Mouse (Mus musculus) hindbrain, embryonic 11.5 days (tissue): ENCODE measurements around the gene Fxyd6. TPM values are rescaled to one million over a fixed set of nuclear protein-coding genes. Genes with fewer than 3 reads are reported as not detected.

Experiments used
- ATAC-seq: fragments of 200-750 bp; cut with Nextera tagmentation; 2 replicates; pipeline ENCODE4 v1.8.0; 2017; ENCODE audit warnings: mild to moderate bottlenecking, moderate TSS enrichment, moderate library complexity; ENCODE audit not compliant: low FRiP score
- DNase-seq: peaks from one replicate; pipeline ENCODE4 v3.0.0-alpha.2; 2015; ENCODE audit warnings: low spot score
- H3K27ac ChIP-seq: fragments of 300-500 bp; sonication (generic); 2 replicates; pipeline ENCODE4 v1.5.1; 2014; ENCODE audit warnings: mild to moderate bottlenecking, low read depth, low read length
- H3K27me3 ChIP-seq: fragments of 300-500 bp; sonication (generic); 2 replicates; pipeline ENCODE4 v1.6.1; 2014; ENCODE audit warnings: mild to moderate bottlenecking, low read length, moderate library complexity, mixed read lengths; ENCODE audit not compliant: control insufficient read depth, insufficient read depth
- H3K36me3 ChIP-seq: fragments of 300-500 bp; sonication (generic); 2 replicates; pipeline ENCODE4 v1.6.1; 2014; ENCODE audit warnings: mild to moderate bottlenecking, low read length, moderate library complexity, mixed read lengths; ENCODE audit not compliant: control insufficient read depth, insufficient read depth
- H3K4me1 ChIP-seq: fragments of 300-500 bp; sonication (generic); replicated peaks from 2 replicates; pipeline ENCODE4 v1.6.1; 2014; ENCODE audit warnings: low read length, mixed read lengths; ENCODE audit not compliant: control insufficient read depth, insufficient read depth
- H3K4me2 ChIP-seq: fragments of 300-500 bp; sonication (generic); replicated peaks from 2 replicates; pipeline ENCODE4 v1.6.1; 2014; ENCODE audit warnings: mild to moderate bottlenecking, low read depth, low read length
- H3K4me3 ChIP-seq: fragments of 300-500 bp; sonication (generic); 2 replicates; pipeline ENCODE4 v1.5.1; 2014; ENCODE audit warnings: low read depth, low read length
- H3K9ac ChIP-seq: fragments of 300-500 bp; sonication (generic); 2 replicates; pipeline ENCODE4 v1.6.1; 2014; ENCODE audit warnings: low read depth, low read length
- H3K9me3 ChIP-seq: fragments of 300-500 bp; sonication (generic); 2 replicates; pipeline ENCODE4 v1.6.1; 2016; ENCODE audit warnings: low read length; ENCODE audit not compliant: control insufficient read depth
- WGBS: fragments of 180-500 bp; shearing (Covaris S2); extraction: QIAGEN DNeasy Blood & Tissue Kit; methylation state at CpG from one replicate; pipeline ENCODE4 v1.1.7; 2014; 5-methylcytosine and 5-hydroxymethylcytosine counted together
- polyA plus RNA-seq: library from polyadenylated mRNA; unstranded; fragments of >200 nt; fragmentation: Nextera tagmentation; extraction: Ambion mirVana; gene quantifications from 2 replicates; pipeline ENCODE4 v1.2.1, GENCODE M21; 2014

Gene Fxyd6
- 108 and 111 TPM in 2 replicates for polyA plus RNA-seq

GRCm38 (mm10) chr9:45370117-45370561 is at the start of gene Fxyd6:
TSS of gene Fxyd6 (plus strand) at chr9:45370185.
- WGBS, result under 1% methylated on average over 28 of the region's 28 CpGs
- Histone ChIP-seq H3K36me3 (no peaks in the 10 kb centered on the region), H3K27ac (peak within 1 kb of the TSS; percentile 8), H3K4me2 (peak within 1 kb of the TSS; percentile 82), H3K4me3 (peak within 1 kb of the TSS; percentile 59), H3K9me3 (no peaks in the 10 kb centered on the region), H3K9ac (peak within 1 kb of the TSS; percentile 73), H3K27me3 (no peaks in the 10 kb centered on the region), H3K4me1 (0 out of 2 replicates have a peak, but pooled peaks cover 3% of the 10 kb centered on the region)
- ATAC-seq (peak; percentile 66), DNase-seq (peak; percentile 79)

GRCm38 (mm10) chr9:45321465-45321864 is 48.5 kb upstream of the Fxyd6 start:
- Histone ChIP-seq H3K27ac (no peak overlapping the region), H3K36me3 (no peaks in the 10 kb centered on the region), H3K4me1 (no peaks in the 10 kb centered on the region), H3K9me3 (no peaks in the 10 kb centered on the region), H3K4me2 (no peak overlapping the region), H3K27me3 (no peaks in the 10 kb centered on the region), H3K4me3 (no peak overlapping the region), H3K9ac (no peak overlapping the region)
- ATAC-seq (no peak), DNase-seq (no peak)
- 86% methylated on average over 6 of the region's 6 CpGs for WGBS

GRCm38 (mm10) chr9:45321946-45322430 is 48.0 kb upstream of the Fxyd6 start:
- ATAC-seq (no peak), DNase-seq (no peak)
- H3K4me2 ChIP-seq, result no peak overlapping the region
- H3K9ac ChIP-seq, result no peak overlapping the region
- no peaks in the 10 kb centered on the region for H3K9me3 ChIP-seq
- H3K27ac ChIP-seq, result no peak overlapping the region
- no peak overlapping the region for H3K4me3 ChIP-seq
- H3K36me3 ChIP-seq, result no peaks in the 10 kb centered on the region
- H3K4me1 ChIP-seq, result no peaks in the 10 kb centered on the region
- H3K27me3 ChIP-seq, result no peaks in the 10 kb centered on the region
- 92% methylated on average over 4 of the region's 4 CpGs for WGBS

GRCm38 (mm10) chr9:45326390-45326789 is 43.6 kb upstream of the Fxyd6 start:
- no peak overlapping the region for H3K27ac ChIP-seq
- H3K4me2 ChIP-seq, result no peak overlapping the region
- no peaks in the 10 kb centered on the region for H3K36me3 ChIP-seq
- H3K9ac ChIP-seq, result no peak overlapping the region
- no peak for ATAC-seq
- DNase-seq, result no peak
- no peaks in the 10 kb centered on the region for H3K27me3 ChIP-seq
- WGBS, result 90% methylated on average over 9 of the region's 9 CpGs
- no peak overlapping the region for H3K4me3 ChIP-seq
- H3K4me1 ChIP-seq, result no peaks in the 10 kb centered on the region
- no peaks in the 10 kb centered on the region for H3K9me3 ChIP-seq

GRCm38 (mm10) chr9:45328263-45328662 is 41.7 kb upstream of the Fxyd6 start:
- H3K36me3 ChIP-seq, result no peaks in the 10 kb centered on the region
- H3K4me1 ChIP-seq, result no peaks in the 10 kb centered on the region
- WGBS, result 88% methylated on average over 4 of the region's 4 CpGs
- H3K27ac ChIP-seq, result no peak overlapping the region
- no peaks in the 10 kb centered on the region for H3K27me3 ChIP-seq
- ATAC-seq, result no peak
- H3K9ac ChIP-seq, result no peak overlapping the region
- no peak for DNase-seq
- no peak overlapping the region for H3K4me2 ChIP-seq
- no peaks in the 10 kb centered on the region for H3K9me3 ChIP-seq
- H3K4me3 ChIP-seq, result no peak overlapping the region

GRCm38 (mm10) chr9:45329577-45329976 is 40.4 kb upstream of the Fxyd6 start:
- 94% methylated on average over 6 of the region's 6 CpGs for WGBS
- Histone ChIP-seq H3K9me3 (no peaks in the 10 kb centered on the region), H3K4me2 (no peak overlapping the region), H3K4me1 (no peaks in the 10 kb centered on the region), H3K9ac (no peak overlapping the region), H3K4me3 (no peak overlapping the region), H3K36me3 (no peaks in the 10 kb centered on the region), H3K27me3 (no peaks in the 10 kb centered on the region), H3K27ac (no peak overlapping the region)
- ATAC-seq (no peak), DNase-seq (no peak)

- WGBS, result 83% methylated on average over 2 of the region's 2 CpGs
- no peak overlapping the region for H3K27ac ChIP-seq
- ATAC-seq (no peak), DNase-seq (no peak)
- no peaks in the 10 kb centered on the region for H3K27me3 ChIP-seq
- no peaks in the 10 kb centered on the region for H3K36me3 ChIP-seq
- no peak overlapping the region for H3K9ac ChIP-seq
- no peak overlapping the region for H3K4me3 ChIP-seq
- no peaks in the 10 kb centered on the region for H3K9me3 ChIP-seq
- no peaks in the 10 kb centered on the region for H3K4me1 ChIP-seq
- H3K4me2 ChIP-seq, result no peak overlapping the region
Measured at GRCm38 (mm10) chr9:45337406-45337805, 32.6 kb upstream of the Fxyd6 start.

- 92% methylated on average over 3 of the region's 3 CpGs for WGBS
- no peaks in the 10 kb centered on the region for H3K36me3 ChIP-seq
- DNase-seq, result no peak
- no peak for ATAC-seq
- no peak overlapping the region for H3K4me2 ChIP-seq
- H3K4me3 ChIP-seq, result no peak overlapping the region
- H3K4me1 ChIP-seq, result no peaks in the 10 kb centered on the region
- H3K27me3 ChIP-seq, result no peaks in the 10 kb centered on the region
- no peak overlapping the region for H3K27ac ChIP-seq
- H3K9ac ChIP-seq, result no peak overlapping the region
- H3K9me3 ChIP-seq, result no peaks in the 10 kb centered on the region
Measured at GRCm38 (mm10) chr9:45343066-45343465, 26.9 kb upstream of the Fxyd6 start.

- DNase-seq, result peak; percentile 35
- 65% methylated on average over 2 of the region's 2 CpGs for WGBS
Measured at GRCm38 (mm10) chr9:45345516-45345915, 24.5 kb upstream of the Fxyd6 start.

More at GRCm38 (mm10) chr9:45345516-45345915, 24.5 kb upstream of the Fxyd6 start:
- Histone ChIP-seq H3K4me2 (no peak overlapping the region), H3K27me3 (no peaks in the 10 kb centered on the region), H3K9ac (no peak overlapping the region), H3K9me3 (no peaks in the 10 kb centered on the region), H3K27ac (no peak overlapping the region), H3K4me1 (no peaks in the 10 kb centered on the region), H3K4me3 (no peak overlapping the region), H3K36me3 (no peaks in the 10 kb centered on the region)
- no peak for ATAC-seq
